Mouse (Mus musculus) MN1 (cell line): ENCODE results near the gene Tifab.
"Not testable (repeated sequence)": the region's sequence is repeated elsewhere in the genome, so short reads cannot be mapped to it uniquely, and the experiment has no call there.

Experiments used
- DNase-seq: peaks from one replicate; pipeline ENCODE4 v3.0.0-alpha.2; 2016; ENCODE audit warnings: low spot score

Gene Tifab

GRCm38 (mm10) chr13:56178416-56179035 is at the start of gene Tifab:
TSS of gene Tifab (minus strand) at chr13:56178885.
- DNase-seq = no peak

GRCm38 (mm10) chr13:56226175-56226954 is 47.7 kb upstream of the Tifab start:
- DNase-seq = no peak

- no peak for DNase-seq
Measured at GRCm38 (mm10) chr13:56223625-56224024, 44.9 kb upstream of the Tifab start.

GRCm38 (mm10) chr13:56222849-56223246 is 44.2 kb upstream of the Tifab start:
- DNase-seq = no peak

GRCm38 (mm10) chr13:56221995-56222848 is 43.5 kb upstream of the Tifab start:
- DNase-seq = no peak

GRCm38 (mm10) chr13:56221129-56221910 is 42.6 kb upstream of the Tifab start:
- DNase-seq = no peak

- DNase-seq = no peak
Measured at GRCm38 (mm10) chr13:56219254-56219653, 40.6 kb upstream of the Tifab start.

- DNase-seq = no peak
Measured at GRCm38 (mm10) chr13:56216090-56216489, 37.4 kb upstream of the Tifab start.

GRCm38 (mm10) chr13:56214633-56215032 is 35.9 kb upstream of the Tifab start:
- DNase-seq = no peak

- DNase-seq = no peak
Measured at GRCm38 (mm10) chr13:56209067-56209411, 30.4 kb upstream of the Tifab start.

- no peak for DNase-seq
Measured at GRCm38 (mm10) chr13:56208225-56209066, 29.8 kb upstream of the Tifab start.

GRCm38 (mm10) chr13:56199506-56199905 is 20.8 kb upstream of the Tifab start:
- no peak for DNase-seq

- peak; percentile 90 for DNase-seq
Measured at GRCm38 (mm10) chr13:56197473-56198266, 19.0 kb upstream of the Tifab start.

GRCm38 (mm10) chr13:56197031-56197430 is 18.3 kb upstream of the Tifab start:
- no peak for DNase-seq

GRCm38 (mm10) chr13:56195824-56196223 is 17.1 kb upstream of the Tifab start:
- DNase-seq = not testable (repeated sequence)

GRCm38 (mm10) chr13:56194181-56194580 is 15.5 kb upstream of the Tifab start:
- not testable (repeated sequence) for DNase-seq

- no peak for DNase-seq
Measured at GRCm38 (mm10) chr13:56191225-56191624, 12.5 kb upstream of the Tifab start.

GRCm38 (mm10) chr13:56189688-56190087 is 11.0 kb upstream of the Tifab start:
- no peak for DNase-seq

GRCm38 (mm10) chr13:56183687-56184086 is 5.0 kb upstream of the Tifab start:
- DNase-seq = no peak

GRCm38 (mm10) chr13:56181424-56181823 is 2.7 kb upstream of the Tifab start:
- DNase-seq = no peak
